Mouse (Mus musculus): ENCODE measurements around the gene Tbata. TPM values are rescaled to one million over a fixed set of nuclear protein-coding genes. Genes with fewer than 3 reads are reported as not detected.

Gene Tbata
- polyA plus RNA-seq, 1 experiment from 2014 or later = not detected

- 81% methylated on average over 5 of the region's 5 CpGs for WGBS (ENCODE audit: insufficient replicate concordance)
- H3K27ac ChIP-seq (ENCODE audit: low read depth) = no peak overlapping the region
- H3K4me1 ChIP-seq (ENCODE audit: insufficient read depth) = no peaks in the 10 kb centered on the region
- H3K4me2 ChIP-seq (ENCODE audit: low read depth, low read length) = no peak overlapping the region
- H3K36me3 ChIP-seq (replicated peaks; ENCODE audit: insufficient read depth, low read length) = no peaks in the 10 kb centered on the region
- ATAC-seq = no peak
- TF ChIP-seq CTCF (IDR thresholded peaks at IDR 0.05; ENCODE audit: low read depth) (no peak), EP300 (IDR thresholded peaks at IDR 0.05; ENCODE audit: low read depth) (no peak)
- DNase-seq = no peak
- H3K4me3 ChIP-seq (ENCODE audit: low read depth, low read length) = no peak overlapping the region
- H3K27me3 ChIP-seq (ENCODE audit: insufficient read depth, low read length) = no peaks in the 10 kb centered on the region
- no peak overlapping the region for H3K9ac ChIP-seq (replicated peaks)
- H3K9me3 ChIP-seq (ENCODE audit: low read length) = no peaks in the 10 kb centered on the region
Observed at GRCm38 (mm10) chr10:61225694-61226093, 53.9 kb downstream of the Tbata start.

GRCm38 (mm10) chr10:61226784-61227396, 55.1 kb downstream of the Tbata start:
- Histone ChIP-seq H3K4me1 (ENCODE audit: insufficient read depth) (no peaks in the 10 kb centered on the region), H3K4me2 (ENCODE audit: low read depth, low read length) (no peak overlapping the region), H3K27me3 (ENCODE audit: insufficient read depth, low read length) (no peaks in the 10 kb centered on the region), H3K9ac (replicated peaks) (no peak overlapping the region), H3K4me3 (ENCODE audit: low read depth, low read length) (no peak overlapping the region), H3K27ac (ENCODE audit: low read depth) (no peak overlapping the region), H3K36me3 (replicated peaks; ENCODE audit: insufficient read depth, low read length) (no peaks in the 10 kb centered on the region), H3K9me3 (ENCODE audit: low read length) (no peaks in the 10 kb centered on the region)
- ATAC-seq (no peak), DNase-seq (no peak)
- 50% methylated on average over 4 of the region's 4 CpGs for WGBS (ENCODE audit: insufficient replicate concordance)
- TF ChIP-seq EP300 (IDR thresholded peaks at IDR 0.05; ENCODE audit: low read depth) (no peak), CTCF (IDR thresholded peaks at IDR 0.05; ENCODE audit: low read depth) (no peak)

GRCm38 (mm10) chr10:61231756-61232155, 60.0 kb downstream of the Tbata start:
- Histone ChIP-seq H3K4me2 (ENCODE audit: low read depth, low read length) (no peak overlapping the region), H3K9ac (replicated peaks) (no peak overlapping the region), H3K4me1 (ENCODE audit: insufficient read depth) (no peaks in the 10 kb centered on the region), H3K9me3 (ENCODE audit: low read length) (no peaks in the 10 kb centered on the region), H3K36me3 (replicated peaks; ENCODE audit: insufficient read depth, low read length) (no peaks in the 10 kb centered on the region), H3K27ac (ENCODE audit: low read depth) (no peak overlapping the region), H3K4me3 (ENCODE audit: low read depth, low read length) (no peak overlapping the region), H3K27me3 (ENCODE audit: insufficient read depth, low read length) (no peaks in the 10 kb centered on the region)
- ATAC-seq = no peak
- WGBS (ENCODE audit: insufficient replicate concordance) = 83% methylated on average over 3 of the region's 3 CpGs
- no peak for DNase-seq
- TF ChIP-seq CTCF (IDR thresholded peaks at IDR 0.05; ENCODE audit: low read depth) (no peak), EP300 (IDR thresholded peaks at IDR 0.05; ENCODE audit: low read depth) (no peak)

- WGBS (ENCODE audit: insufficient replicate concordance) = 48% methylated on average over 7 of the region's 7 CpGs
- Histone ChIP-seq H3K9ac (replicated peaks) (no peak overlapping the region), H3K9me3 (ENCODE audit: low read length) (no peaks in the 10 kb centered on the region), H3K36me3 (replicated peaks; ENCODE audit: insufficient read depth, low read length) (no peaks in the 10 kb centered on the region), H3K4me2 (ENCODE audit: low read depth, low read length) (no peak overlapping the region), H3K4me1 (ENCODE audit: insufficient read depth) (no peaks in the 10 kb centered on the region), H3K27me3 (ENCODE audit: insufficient read depth, low read length) (no peaks in the 10 kb centered on the region), H3K4me3 (ENCODE audit: low read depth, low read length) (no peak overlapping the region), H3K27ac (ENCODE audit: low read depth) (no peak overlapping the region; the same call in 1 of the 2 replicates)
- ATAC-seq (no peak), DNase-seq (no peak)
- TF ChIP-seq CTCF (IDR thresholded peaks at IDR 0.05; ENCODE audit: low read depth) (no peak), EP300 (IDR thresholded peaks at IDR 0.05; ENCODE audit: low read depth) (no peak)
Observed at GRCm38 (mm10) chr10:61232858-61233567, 61.3 kb downstream of the Tbata start.

- Histone ChIP-seq H3K4me3 (ENCODE audit: low read depth, low read length) (no peak overlapping the region), H3K9me3 (ENCODE audit: low read length) (no peaks in the 10 kb centered on the region), H3K4me2 (ENCODE audit: low read depth, low read length) (no peak overlapping the region), H3K4me1 (ENCODE audit: insufficient read depth) (no peaks in the 10 kb centered on the region), H3K9ac (replicated peaks) (no peak overlapping the region), H3K36me3 (replicated peaks; ENCODE audit: insufficient read depth, low read length) (no peaks in the 10 kb centered on the region), H3K27ac (ENCODE audit: low read depth) (no peak overlapping the region), H3K27me3 (ENCODE audit: insufficient read depth, low read length) (no peaks in the 10 kb centered on the region)
- TF ChIP-seq EP300 (IDR thresholded peaks at IDR 0.05; ENCODE audit: low read depth) (no peak), CTCF (IDR thresholded peaks at IDR 0.05; ENCODE audit: low read depth) (no peak)
- DNase-seq (no peak), ATAC-seq (no peak)
- WGBS (ENCODE audit: insufficient replicate concordance) = 59% methylated on average over 4 of the region's 4 CpGs
Observed at GRCm38 (mm10) chr10:61234319-61234718, 62.6 kb downstream of the Tbata start.

GRCm38 (mm10) chr10:61235677-61236267, 64.0 kb downstream of the Tbata start:
- 85% methylated on average over 6 of the region's 6 CpGs for WGBS (ENCODE audit: insufficient replicate concordance)
- DNase-seq = no peak

More at GRCm38 (mm10) chr10:61235677-61236267, 64.0 kb downstream of the Tbata start:
- no peak for ATAC-seq
- no peaks in the 10 kb centered on the region for H3K27me3 ChIP-seq (ENCODE audit: insufficient read depth, low read length)
- H3K36me3 ChIP-seq (replicated peaks; ENCODE audit: insufficient read depth, low read length) = no peaks in the 10 kb centered on the region
- no peak overlapping the region for H3K4me3 ChIP-seq (ENCODE audit: low read depth, low read length)
- H3K27ac ChIP-seq (ENCODE audit: low read depth) = no peak overlapping the region
- no peak for TF ChIP-seq EP300 (IDR thresholded peaks at IDR 0.05; ENCODE audit: low read depth)
- TF ChIP-seq CTCF (IDR thresholded peaks at IDR 0.05; ENCODE audit: low read depth) = no peak
- H3K9ac ChIP-seq (replicated peaks) = no peak overlapping the region
- no peaks in the 10 kb centered on the region for H3K4me1 ChIP-seq (ENCODE audit: insufficient read depth)
- H3K9me3 ChIP-seq (ENCODE audit: low read length) = no peaks in the 10 kb centered on the region
- H3K4me2 ChIP-seq (ENCODE audit: low read depth, low read length) = no peak overlapping the region

Data from liver, postnatal 0 days (tissue).